Mouse (Mus musculus) ovary, postnatal 36 days (tissue): ENCODE measurements around the gene Dnajc8.
"Not testable (repeated sequence)": the region's sequence is repeated elsewhere in the genome, so short reads cannot be mapped to it uniquely, and the experiment has no call there.

Source experiments
- DNase-seq: peaks from one replicate; pipeline ENCODE4 v3.0.0; 2022; ENCODE audit warnings: low spot score, mixed read lengths

Dnajc8 gene

GRCm38 (mm10) chr4:132515369-132516155 is 19.8 kb upstream of the Dnajc8 start:
- DNase-seq: peak; percentile 82

GRCm38 (mm10) chr4:132518066-132518465 is 17.3 kb upstream of the Dnajc8 start:
- DNase-seq: no peak

- DNase-seq: no peak
Measured at GRCm38 (mm10) chr4:132519188-132519587, 16.2 kb upstream of the Dnajc8 start.

DNA sequence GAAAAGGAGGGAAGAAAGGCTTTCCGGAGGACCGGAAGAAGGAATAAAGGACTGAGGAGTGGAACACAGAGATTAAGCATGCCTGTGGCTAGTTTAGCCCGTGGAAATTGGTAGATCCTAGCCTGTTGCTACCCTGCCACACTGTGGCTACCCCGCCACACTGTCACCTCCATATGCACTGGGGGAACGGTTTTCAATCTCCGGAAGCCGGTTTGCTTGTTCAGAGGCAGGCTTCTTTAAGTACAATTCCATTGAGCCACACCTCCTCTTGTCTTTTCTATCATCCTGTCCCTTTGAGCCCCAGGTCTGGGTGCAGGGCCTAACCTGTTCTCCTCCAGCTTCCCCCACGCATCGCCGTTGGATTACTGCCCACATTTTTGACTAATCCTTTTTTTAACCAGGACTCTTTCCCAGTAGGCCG is 11.0 kb upstream of the Dnajc8 start:
- no peak for DNase-seq

DNA sequence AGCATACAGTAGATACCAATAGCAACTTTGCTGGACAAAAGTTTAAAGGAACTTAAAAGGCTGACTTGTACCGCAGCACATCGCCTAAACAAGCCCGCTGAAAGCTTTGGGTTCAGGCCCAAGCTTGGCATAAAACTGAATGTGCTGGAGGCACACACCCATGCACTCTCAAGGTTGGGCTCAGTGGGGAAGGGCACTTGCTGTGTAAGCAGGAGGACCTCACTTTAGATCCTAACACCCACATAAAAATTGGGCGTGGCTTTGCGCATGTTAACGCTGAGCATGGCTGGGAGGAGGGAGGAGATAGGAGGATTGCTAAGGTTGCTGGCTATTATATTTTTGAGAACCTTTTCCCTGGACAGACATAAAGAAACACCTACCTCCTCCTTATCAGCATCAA is 10.5 kb upstream of the Dnajc8 start:
- DNase-seq: peak; percentile 33

GRCm38 (mm10) chr4:132526678-132527077 is 8.7 kb upstream of the Dnajc8 start:
- no peak for DNase-seq

GRCm38 (mm10) chr4:132527917-132528522 is 7.3 kb upstream of the Dnajc8 start:
- DNase-seq: no peak

DNA sequence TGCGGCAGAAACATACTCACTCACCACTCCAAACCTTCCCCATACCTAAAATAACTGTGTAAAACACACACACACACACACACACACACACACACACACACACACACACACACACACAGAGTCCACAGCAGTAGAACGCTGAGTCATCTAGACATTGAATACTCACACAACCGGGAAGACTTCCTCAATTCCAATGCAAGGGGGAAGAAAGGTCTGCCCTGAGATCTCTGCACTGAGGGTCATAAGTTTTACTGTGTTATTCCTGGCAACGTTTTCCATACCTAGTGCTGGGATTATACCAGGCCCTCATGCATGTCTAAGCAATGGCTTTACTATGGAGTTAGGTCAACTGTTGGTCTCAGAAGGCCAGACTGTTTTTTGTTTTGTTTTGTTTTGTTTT is 6.0 kb upstream of the Dnajc8 start:
- DNase-seq: no peak

- DNase-seq: no peak
Measured at GRCm38 (mm10) chr4:132530033-132530804, 5.1 kb upstream of the Dnajc8 start.

DNA sequence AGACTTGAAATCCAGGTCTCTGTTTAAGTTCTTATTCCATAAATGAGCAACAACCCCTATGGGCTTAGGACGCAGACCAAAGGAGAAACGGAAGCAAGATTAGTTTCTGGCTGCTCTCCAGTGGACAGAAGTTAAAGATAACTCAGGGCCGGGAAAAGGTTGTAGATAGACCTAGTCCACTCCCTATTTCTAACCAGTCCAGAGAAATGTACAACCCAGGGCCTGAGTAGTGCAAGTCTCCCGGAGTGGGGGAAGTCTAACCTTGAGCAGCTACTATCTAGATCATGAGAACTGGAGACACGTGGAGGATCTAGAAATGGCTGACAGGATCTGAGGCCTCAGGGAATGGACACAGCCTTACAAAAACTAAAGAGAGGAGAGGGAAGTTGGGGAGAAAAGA is 2.9 kb upstream of the Dnajc8 start:
- no peak for DNase-seq

DNA sequence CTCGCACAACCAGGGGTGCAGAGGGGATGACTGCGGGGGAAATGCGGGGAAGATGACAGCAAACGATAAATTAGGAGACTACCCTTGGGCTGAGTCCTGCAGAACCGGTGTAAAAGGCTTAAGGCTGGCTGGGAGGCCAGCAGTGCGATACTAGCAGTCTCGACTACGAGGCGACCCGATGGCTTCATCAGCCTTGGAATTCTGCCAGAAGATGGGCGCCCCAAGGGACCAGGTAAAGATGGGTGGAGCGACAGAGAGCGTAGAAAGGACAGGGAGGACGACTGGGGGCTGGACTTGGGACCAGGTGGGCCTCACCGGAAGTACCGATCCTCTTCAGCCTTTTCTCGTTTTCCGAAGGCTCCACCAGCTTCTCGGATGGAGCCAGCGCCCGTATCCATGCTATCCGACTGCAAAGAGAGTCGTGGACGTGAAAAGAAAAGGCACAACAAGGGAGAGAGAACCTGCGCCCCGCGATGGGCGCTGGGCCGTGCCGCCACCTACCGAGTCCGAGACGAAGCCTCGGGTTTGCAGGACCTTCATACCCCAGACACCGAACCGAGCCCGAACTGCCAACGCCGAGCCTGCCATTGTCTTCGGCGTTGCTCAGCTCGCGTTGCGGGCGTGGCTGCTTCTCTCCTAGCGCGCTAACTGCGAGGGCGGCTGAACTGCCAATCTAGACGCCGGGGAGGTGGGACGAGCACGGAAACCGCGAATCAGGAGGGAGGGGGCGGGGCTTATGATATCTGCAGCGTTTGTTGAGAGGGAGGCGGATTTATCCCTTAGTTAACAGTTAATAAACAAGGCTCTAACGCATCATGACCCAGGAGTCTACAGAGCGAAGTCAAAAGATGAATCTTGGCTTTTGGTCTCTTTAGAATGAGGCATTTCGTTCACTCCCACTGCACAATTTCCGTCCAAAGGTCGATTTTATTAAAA is 2.1 kb upstream of the Dnajc8 start, which contains the start of gene Atpif1:
Gene Atpif1 (minus strand): TSS at position 679 of the 936 bp plus-strand sequence.
- peak; percentile 88 for DNase-seq

DNA sequence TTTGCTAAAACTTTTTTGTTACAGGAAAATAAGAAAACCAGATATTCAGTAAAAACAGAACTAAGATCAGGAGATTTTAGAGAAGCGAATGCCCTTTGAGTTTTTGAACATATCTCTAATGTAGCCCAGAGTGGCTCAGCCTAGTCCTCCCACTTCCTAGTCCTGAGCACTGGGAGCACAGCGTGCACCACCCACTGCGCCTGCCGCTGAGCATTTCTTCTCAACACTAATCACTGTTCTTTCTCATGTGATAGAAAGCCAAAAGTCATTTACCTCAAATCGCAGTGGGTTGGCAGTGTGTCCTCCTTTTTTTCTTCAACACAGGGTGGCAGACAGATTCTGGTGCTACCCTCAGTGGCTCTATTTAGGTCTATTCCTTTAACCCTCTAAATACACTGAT is 4.1 kb downstream of the Dnajc8 start:
- DNase-seq: no peak

DNA sequence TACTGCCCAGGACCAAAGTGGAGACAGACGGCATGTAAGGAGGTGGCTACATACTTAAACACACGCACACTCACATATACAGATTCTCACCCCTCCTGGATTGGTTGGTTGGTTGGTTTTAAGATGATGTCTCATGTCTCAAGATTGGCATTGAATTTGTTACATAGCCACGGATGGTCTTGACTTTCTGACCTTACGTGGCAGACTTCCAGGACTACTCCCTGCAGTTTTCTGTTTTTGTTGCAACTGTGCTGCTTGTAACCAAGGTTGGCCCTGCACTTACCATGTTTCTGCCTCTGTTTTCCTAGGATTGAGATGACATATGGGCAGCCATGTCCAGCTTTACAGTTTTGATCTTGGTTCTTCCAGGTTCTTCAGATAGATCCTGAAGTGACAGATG is 6.1 kb downstream of the Dnajc8 start:
- DNase-seq: no peak

DNA sequence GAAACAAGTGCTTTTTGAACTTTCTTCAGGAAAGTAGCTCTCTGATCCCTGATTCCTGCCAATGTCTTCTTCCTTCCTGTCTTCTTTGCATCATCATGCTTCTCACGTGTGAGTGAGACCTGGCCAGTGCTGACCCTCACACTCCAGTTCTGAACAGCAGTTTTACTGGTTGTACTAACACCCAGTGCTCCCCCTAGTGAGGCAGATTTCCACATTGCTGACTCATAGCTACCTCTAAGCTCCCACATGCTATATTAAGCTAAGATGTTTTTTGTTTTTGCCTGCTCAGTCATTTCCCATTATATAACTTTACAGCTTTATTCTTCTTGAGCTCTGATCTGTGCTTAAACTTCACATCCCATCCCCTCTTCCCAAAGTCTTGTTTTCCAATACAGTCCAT is 7.4 kb downstream of the Dnajc8 start:
- DNase-seq: no peak

GRCm38 (mm10) chr4:132545851-132546250 is 10.5 kb downstream of the Dnajc8 start:
- peak; percentile 27 for DNase-seq

DNA sequence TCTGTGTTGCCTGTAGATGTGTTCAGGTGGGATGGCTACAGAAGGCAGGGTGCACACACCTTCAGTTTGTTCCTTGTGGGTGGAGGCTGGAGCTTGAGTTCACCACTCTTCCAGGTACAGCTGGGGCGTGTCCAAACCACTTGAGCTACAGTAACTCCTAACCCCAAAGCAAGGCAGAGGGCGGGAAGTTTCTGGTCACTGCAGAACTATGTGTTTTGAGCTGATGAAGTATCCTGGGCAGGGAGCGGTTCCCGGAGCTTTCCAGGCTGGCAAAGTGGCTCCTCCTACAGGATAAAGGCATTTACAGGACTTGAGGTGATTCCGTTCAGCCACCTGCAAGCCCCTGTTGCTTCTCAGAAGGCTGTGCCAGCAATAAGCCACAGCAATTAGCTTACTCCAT is 18.9 kb downstream of the Dnajc8 start:
- DNase-seq: no peak

DNA sequence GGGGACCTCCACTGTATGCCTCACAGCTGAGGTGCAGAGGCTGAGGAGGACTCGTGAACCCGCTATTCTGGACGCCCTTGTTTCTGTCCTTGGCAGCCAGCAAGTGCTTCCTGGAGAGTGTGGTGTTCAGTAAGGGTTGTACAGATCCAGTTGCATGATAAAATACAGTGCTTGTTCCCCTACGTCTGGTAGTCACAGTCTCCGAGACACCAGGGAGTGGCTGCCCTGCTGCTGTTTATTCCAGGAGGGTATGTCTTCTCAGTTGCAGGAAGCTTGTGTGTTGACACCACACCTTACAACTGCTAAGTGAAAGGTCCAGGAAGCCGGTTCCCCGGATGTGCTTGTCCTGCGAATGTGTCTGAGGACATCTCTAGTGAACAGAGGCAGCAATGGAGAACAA is 19.3 kb downstream of the Dnajc8 start:
- no peak for DNase-seq

DNA sequence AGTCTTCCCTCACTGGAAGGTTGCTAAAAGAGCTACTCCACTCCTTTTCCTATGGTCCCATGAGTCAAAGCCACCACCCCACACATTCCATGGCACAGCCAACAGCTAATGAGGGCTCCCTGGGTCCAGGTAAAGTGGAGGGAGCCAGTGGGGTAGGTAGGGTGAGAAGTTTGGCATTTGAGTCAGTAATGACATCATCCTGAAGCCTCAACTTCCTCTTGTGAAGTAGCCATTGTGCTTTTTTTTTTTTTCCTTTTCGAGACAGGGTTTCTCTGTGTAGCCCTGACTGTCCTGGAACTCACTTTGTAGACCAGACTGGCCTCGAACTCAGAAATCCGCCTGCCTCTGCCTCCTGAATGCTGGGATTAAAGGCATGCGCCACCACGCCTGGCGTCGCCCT is 20.2 kb downstream of the Dnajc8 start:
- not testable (repeated sequence) for DNase-seq

- no peak for DNase-seq
Measured at GRCm38 (mm10) chr4:132563261-132563660, 27.9 kb downstream of the Dnajc8 start.

- peak; percentile 28 for DNase-seq
Measured at GRCm38 (mm10) chr4:132563965-132564364, 28.6 kb downstream of the Dnajc8 start, which contains the start of gene Ptafr. Ptafr (plus strand) TSS chr4:132564067.

- DNase-seq: no peak
Measured at GRCm38 (mm10) chr4:132565089-132565747, 29.9 kb downstream of the Dnajc8 start.
